Mouse (Mus musculus): ENCODE results near the gene Col25a1.

Col25a1 gene

DNA sequence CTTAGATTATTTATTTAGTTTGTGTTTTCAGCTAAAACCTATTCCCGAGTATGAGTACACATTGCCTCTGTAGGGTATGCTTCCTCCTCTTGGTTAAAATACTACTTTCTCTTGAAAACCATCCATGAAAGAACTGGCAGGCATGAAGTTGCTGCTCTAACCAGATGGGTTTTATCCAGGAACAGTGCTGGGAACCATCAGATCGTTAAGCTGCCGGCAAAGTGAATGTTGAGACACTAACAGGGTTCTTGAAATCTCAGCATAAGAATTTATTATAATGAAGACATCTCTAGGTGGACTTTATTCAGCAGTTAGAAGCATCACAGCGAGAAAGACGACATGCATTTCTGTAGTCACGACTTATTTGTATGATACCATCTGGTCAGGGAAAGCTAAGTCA is 181.9 kb downstream of the Col25a1 start:
- DNase-seq (ENCODE audit: low spot score), result no peak

DNA sequence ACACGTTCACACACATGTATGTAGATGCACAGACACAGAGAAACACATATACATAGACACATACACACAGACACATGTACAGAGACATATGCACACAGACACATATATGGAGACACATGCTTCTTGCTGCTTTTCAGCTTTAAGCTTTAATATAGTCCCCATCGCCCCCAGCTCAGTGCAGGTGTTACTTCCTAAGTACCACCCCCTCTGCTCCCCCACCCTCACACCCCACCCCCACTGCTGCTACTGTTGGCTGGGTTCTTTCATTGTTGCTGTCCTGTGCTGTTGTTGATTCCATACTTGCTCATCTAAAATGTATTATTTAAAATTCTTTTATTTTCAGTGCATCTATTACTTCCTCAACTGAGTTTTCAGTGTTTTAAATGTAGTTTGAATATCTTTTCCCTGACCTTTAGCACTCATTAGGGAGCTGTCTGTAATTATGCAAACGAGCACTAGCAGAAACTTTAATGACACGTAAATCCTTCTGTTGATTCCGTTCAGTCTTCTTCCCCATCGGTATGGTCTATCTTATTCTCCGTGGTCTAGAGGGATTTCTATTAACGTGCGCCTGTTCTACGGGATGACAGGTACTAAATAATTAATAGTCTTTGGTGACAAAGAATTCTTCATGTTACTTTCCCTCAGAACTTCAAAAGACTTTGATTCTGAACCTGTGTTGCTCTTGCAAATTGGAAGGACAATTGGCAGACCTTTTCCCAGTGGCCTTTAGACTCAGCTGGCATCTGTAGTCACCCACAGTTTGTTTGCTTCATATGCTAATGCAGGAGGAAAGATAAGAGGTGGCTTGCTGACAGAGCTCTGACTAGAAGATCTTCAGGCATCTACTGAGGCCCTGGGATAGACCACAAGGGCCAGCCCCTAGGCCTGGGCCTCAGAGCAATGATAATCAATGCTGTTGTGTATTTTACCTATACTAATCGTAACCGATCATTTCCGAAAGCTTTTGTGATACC is 196.0 kb downstream of the Col25a1 start:
- no peak for DNase-seq (ENCODE audit: low spot score)

DNA sequence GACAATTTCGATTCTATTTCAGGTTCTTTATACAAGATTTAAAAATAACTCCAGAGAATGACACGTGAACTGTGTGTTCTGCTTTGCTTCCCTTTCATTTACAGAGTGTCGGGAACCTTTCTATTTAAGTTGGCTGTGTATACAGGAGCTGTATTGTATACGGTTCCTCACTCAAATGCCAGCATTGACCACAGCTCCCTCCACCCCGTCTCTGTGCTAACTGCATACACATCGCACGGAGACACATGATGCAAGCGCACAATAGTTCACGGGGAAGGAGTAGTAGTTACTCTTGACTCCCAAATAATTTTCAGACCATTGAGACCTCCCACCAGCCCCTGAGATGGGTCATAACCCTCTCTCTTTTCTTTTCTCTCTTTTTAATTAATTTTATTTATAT is 197.6 kb downstream of the Col25a1 start:
- DNase-seq (ENCODE audit: low spot score), result no peak

DNA sequence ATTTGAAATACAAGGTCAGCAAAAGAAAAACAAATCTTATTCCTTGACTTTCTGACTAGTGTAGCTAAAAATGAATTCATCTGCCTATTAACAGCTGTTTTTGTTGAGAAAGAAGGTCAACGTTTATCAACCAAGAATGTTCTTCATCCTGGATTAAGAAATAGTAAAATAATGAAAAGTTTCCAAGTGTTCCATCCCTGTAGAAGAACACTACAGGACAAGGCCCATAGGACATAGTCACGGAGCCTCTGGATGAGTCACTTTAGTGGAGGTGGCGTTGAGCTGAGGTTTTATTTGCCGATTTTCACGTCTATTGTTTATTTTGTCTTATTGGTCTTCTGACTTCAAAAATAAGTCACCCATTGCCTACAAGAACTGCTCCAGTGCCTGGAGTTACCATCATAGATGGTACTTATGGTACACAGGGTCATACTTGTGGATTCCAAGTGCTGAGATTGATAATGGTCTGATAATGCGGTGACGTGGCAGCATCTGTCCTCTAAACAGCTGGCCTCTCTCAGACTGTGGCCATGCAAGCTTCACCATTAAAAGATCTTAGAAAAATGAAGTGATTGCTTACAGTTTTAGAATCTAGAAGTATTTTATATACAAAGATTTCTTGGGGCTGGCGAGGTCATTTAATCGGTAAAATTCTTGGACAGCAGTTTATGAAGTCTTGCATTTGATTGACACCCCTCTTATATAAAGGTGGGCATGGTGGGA is 198.7 kb downstream of the Col25a1 start:
- no peak for DNase-seq (ENCODE audit: low spot score)

DNA sequence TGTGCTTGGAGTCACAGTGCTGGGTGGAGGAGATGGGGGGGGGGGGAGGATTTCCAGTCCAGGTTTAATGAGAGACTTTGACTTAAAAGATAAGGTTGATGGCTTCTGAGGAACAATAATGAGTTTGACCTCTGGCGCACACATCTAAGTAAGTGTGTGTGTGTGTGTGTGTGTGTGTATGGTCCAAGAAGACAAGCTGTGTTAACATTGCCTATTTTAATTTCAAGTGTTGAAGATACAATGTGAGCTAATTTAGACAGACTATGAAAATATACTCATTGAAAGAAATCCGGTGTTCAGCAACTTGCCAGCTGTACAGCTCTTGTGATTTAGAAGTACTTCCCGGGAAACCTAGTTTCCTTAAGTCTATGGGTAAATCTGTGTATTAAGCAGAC is 199.3 kb downstream of the Col25a1 start:
- no peak for DNase-seq (ENCODE audit: low spot score)

DNA sequence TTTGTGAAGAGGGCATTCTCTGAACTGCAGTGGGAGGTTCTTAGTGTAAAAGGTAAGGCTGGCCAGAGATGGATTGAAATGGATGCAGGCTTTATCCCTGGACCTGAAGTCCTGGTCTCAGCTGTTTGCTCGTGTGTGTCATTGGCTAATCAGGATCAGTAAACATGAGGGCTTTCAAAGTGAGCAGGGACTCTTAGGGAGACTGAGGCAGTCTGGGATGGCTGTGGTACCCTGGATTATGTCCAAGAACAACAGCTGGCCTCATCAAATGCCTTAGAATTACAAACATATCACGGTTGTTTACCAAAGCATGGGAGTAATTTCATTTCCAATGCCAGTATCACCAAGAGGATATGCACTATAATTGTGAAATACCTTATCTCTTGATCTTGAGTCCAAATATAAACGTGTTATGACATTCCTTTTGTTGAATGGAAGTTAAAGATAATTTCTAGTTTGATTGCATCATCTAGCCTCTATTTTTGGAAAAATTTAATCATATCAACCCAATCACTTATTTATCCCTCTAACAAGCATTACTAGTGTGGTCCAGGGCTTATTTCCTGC is 201.1 kb downstream of the Col25a1 start:
- no peak for DNase-seq (ENCODE audit: low spot score)

DNA sequence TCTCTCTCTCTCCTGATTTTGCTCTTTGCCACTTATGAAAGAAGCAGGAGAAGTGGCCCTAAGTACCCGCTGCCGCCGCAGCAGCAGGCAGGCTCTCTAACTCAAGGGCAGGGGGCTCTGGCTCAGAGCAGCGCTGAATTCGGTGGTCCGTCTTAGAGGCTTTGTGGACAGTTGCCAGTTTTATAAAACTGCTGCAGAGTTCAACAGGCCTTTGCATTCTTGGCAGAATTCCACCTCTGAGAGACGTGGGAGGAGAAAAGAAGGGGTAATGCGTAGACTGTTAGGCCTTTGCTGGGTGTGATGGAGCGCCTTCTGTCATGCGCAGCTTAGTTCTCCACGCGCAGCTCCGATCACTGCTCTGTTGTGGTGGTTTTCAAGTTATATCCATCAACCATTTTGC is 206.6 kb downstream of the Col25a1 start:
- no peak for DNase-seq (ENCODE audit: low spot score)

DNA sequence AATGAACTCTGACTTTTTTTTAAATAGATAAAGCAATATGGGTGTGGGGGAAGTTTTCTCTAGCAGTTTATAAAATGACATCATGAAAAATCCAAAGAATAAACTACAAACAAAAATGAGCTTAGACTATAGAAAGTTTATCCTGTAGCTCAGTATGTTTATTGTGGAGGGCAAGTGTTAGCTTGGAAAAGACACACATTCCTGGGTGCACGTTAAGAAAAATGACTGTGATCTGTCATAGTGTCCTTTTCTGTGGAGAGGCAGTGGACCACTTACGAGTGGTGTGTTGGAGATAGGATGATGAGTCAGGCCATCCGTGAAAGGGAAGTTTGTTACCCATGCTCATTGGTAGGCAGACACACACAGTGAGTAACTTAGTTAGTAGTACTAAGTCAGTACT is 207.1 kb downstream of the Col25a1 start:
- DNase-seq (ENCODE audit: low spot score), result no peak

DNA sequence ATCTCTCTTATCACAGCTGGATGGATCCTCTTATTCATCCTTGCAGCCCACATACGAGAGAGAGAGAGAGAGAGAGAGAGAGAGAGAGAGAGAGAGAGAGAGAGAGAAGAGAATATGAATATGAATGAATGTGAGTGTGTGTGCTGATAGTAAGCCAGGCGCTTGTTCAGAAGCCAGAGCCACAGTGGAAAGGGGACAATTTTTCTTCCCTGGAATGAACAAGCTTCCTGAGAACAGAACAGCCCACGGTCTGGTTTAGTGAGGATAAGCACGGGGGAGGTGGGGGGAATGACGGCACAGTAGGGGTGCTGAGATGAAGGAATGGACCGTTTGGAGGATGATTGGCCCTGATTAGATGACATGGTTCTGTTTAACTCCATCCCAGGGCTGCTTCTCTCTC is 218.9 kb downstream of the Col25a1 start:
- no peak for DNase-seq (ENCODE audit: low spot score)

DNA sequence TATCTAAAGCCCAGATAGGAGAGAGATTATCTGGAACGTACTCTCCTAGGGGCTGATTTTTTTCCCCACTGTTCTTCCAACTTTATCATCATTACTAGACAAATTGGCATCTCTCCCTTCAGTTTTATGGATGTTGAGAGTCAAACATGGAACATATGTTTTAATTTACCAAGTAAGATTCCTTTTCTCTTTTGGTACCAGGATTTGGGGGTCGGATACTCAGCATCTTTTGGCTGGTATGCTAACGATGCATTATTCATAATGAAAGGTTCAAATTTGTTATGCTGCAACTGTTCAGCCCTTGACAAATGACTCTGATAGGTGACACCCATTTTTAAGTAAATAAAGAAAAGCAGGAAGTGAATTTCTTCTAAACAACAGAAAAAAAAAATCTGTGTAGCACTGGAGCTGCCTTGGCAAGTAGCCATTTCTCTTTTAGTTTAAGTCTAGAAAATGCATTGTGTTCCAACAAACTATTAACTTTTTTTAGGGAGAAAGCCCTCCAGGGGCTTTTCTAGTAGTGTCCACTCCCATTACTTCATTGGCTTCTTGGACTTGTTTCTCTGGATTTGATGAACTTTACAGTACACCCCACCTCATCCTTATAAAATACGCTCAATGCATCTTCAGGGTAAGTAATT is 223.2 kb downstream of the Col25a1 start:
- DNase-seq (ENCODE audit: low spot score), result no peak

DNA sequence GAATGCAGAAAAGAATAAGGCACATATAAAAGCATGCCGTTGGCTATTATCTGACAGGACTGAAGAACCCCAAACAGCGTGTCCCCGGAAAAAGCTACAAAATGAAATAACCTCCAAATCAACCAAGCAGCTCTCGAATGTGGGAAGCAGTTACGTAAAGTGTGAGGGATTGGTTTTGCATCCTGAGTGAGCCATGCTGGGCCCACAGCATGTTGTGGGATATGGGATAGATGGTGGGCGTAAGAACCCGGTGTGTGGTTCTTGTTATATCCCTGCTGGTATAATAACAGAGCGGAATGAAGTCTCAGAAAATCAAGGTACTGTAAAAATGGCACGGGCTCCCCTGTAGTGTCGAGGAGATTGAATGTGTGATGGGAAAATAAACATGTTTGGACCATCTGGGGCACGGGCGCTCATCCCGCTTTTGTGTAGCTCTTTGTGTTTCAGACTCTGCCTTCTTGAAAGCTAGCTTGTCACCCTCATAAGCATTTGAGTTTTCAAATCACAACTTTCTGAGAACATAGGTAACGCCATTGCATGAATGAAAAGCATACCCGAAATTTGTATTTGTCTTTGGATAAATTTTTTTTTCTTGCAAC is 225.4 kb downstream of the Col25a1 start:
- DNase-seq (ENCODE audit: low spot score), result no peak

DNA sequence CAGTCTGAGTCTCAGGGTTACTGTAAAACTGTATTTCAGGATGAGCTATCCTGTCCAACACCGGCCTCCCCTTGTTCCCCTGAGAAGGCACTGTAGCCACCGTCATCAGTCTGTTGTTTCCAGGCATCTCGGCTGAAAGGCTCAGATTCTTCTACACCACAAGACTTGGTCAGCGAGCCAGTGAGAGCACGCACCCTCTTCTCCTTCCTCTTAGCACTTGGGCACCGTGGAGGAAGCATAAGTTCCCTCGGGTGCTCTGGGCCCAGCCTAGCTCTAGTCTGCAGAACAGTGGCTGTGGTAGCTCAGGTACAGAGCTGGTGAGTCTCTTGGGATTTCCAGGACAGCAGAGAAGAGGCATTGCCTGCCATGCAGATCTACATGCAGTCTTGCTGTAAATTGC is 229.5 kb downstream of the Col25a1 start:
- DNase-seq (ENCODE audit: low spot score), result no peak

DNA sequence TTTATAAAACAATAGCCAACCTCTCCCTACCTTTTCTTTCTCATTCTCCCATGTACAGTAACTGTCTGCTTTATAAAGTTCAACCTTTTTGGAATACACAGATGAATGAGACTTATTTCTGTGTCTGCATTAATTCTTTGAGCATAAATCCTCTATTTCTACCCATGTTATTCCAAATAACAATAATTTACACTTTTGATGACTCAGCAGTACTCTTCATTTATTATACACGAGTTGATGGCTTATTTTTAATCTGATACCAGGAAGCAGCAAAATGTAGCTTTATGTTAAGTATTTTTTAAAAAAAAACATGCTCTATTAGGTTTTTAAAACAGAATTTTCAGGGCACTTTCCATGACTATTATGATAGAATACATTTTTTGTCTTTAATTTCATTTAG is 230.6 kb downstream of the Col25a1 start:
- DNase-seq (ENCODE audit: low spot score), result no peak

DNA sequence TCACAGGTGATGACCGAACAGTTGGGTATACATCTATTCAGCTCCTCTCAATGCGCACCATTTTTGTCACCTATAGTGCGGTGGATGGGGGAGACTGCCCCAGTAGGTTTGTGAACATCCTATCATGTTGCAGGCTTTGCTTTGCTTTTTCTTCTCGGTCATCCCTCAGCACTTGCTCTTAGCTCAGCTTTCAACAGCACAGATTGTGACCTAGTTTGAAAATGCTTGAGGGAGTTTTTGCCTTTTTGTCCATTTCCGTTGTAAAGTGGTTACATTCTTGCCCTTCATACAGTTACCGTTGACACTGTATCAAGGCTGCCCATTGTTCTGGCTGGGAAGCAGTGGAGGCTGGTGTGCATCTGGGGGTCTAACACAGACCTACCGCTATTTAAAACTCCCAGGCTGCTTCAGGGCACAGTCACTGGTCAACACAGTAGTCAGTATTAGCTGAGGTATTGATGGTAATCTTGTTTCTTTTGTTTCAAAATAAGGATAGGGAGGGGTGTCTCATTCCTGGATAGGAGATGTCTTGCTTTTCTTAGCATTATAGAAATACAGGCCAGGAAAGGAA is 231.6 kb downstream of the Col25a1 start:
- DNase-seq (ENCODE audit: low spot score), result no peak

DNA sequence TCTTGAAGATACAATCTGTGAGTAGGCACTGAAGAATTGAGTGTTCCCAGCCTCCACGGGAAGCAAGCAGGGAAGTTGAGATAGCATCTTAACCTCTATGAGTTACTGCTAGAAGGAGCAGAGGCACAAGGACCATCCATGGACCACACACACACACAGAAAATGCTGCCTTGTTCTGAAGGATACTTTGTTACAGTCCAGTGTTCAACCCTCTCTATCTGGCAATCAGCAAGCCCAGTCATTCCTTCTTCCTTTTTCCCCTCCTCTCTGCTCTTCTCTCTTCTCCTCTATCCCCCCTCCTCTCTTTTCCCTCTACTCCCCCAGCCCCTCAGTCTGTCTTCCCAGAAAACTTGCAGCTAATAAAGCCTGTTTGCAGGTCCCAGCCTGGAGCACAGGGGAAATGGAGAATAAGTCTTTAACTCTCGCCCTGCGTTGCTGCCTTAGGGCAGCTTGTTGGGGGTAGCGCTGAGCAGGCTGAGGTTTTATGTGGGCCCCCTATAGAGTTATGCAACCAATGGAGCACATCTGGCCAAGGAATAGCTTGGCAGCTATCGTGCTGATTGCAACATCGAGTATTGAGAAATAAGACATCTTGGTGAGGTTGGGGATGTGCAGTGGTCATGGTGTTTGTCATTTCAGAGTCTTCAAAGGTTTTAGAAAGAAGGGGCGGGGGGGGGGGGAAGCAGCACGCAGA is 235.8 kb downstream of the Col25a1 start:
- no peak for DNase-seq (ENCODE audit: low spot score)

DNA sequence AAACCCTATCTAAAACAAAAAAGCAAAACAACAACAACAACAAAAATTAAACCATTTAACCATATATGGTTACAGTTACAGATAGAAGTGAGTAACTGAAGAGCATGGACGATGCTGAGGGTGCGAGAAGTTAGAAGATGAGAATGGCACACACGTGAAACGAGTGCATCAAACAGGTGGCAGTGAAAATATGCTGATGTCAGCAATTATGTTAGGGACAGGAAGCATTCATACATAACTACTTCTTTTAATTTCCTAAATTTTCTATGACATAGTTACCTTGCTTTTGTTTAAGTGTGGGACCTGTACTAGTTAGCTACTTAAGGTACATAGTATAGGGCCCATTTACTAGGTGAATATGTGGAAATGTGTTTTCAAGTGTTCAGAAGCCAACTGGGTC is 237.1 kb downstream of the Col25a1 start:
- DNase-seq (ENCODE audit: low spot score), result no peak

DNA sequence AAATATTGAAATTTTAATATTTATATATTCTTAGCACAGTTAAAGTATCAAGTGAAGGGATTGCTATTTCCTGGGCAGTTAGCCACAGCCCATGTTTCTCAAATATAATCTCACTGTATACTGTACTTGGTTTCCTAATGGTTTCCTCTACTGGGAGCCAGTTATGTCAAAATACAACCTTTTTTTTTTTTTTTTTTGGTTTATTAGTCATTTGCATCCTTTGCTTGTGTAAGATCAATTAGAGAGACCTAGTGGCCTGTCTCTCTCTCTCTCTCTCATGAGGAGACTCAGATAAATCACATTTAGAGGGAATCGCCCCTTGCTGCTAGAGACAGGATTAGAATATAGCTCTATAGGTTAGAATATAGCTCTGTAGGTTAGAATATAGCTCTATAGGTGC is 237.8 kb downstream of the Col25a1 start:
- no peak for DNase-seq (ENCODE audit: low spot score)

DNA sequence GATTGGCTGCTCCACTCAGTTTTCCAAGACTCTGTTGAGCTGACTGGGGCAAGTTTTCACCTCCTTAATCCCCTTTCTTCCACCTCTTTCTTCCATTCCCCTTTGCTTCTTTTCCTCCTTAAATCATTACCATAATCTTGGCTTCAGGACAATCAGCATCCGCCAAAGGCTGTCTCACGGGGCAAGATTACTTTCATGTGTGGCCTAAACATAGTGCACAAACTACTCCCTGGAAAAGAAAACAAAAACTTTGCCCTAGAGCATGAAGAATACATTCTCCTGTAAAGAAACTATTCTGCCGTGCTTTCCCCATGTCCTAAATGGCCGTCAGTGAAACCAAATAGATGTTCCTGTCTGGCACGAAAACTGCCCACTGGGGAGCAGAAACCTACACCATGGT is 238.9 kb downstream of the Col25a1 start:
- no peak for DNase-seq (ENCODE audit: low spot score)

DNA sequence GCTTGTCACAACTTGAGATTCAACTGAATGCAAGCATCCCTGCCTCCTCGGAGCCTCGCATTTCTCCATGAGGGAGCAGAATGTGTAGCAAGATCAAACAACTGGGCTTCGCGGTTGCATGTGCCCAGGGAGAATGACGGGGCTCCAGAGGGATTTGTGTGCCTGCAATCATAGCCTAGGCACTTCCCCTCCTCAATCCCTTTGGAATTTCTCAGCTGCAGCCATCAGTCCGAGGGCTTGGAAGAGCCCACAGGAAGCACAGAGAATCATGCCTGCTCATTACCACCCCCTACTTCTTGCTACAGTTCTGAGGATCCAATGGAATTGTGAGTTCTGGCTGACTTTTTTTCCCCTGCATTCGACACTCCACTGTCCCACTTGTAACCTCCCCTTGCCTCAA is 241.8 kb downstream of the Col25a1 start:
- no peak for DNase-seq (ENCODE audit: low spot score)

DNA sequence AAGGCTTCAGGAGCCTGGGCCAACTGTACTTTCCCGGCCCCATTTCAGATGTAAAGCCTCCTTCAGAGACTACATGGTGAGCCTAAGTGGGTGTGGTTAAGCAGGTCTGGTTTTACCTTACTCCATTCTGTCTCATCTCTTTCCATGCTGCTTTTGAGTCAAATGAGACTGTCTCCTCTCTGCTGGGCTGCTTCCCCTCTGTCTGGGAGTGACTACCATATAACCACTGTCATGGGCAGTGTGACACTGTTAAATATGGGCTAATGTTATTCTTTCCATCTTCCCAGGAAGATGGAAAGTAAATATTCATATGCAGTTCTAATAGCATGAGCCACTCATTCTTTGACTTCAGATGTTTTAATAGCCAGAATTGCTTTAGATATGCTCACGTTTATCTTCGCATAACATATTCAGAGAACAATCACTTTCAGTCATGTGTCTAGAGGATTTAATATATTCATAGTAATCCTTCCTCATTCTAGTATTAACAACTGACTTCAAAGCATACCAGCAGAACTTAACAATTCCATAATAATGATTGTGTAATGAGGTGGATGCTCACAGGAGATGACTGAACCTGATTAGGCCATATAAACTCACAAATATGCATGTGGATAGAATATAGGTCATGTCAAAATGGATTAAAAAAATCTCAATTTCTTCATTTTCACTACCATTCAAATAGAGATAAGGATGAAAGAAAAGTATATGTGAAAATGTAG is 243.5 kb downstream of the Col25a1 start:
- no peak for DNase-seq (ENCODE audit: low spot score)

DNA sequence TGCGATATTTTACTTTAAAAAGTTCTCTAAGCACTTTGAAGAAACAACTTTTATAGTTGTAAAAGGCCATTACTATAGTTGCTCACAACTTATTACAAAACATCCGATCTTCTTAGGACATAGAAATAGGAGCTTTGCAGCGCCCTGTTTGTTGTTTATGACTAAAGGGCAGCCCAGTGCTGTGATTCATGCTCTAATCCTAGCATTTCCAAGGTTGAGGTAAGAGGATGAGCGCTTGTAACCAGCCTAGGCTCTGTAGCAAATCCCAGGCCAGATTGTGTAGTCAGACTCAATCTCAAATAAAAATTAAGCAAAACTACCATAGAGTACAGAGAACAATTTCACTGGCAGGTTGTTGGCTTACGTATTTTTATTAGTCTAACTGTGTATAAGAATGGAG is 246.5 kb downstream of the Col25a1 start:
- DNase-seq (ENCODE audit: low spot score), result no peak
